In genomic region chr2:152516084-152516483, GRCm38 (mm10) we compare ENCODE assay signal across 27 mouse cellular contexts. TPM values are rescaled to one million over a fixed set of nuclear protein-coding genes. Genes with fewer than 3 reads are reported as not detected.
"Had no signal": no experiment of that assay in that cellular context is flagged by ENCODE, and none has a peak within 500 bp of the region (broad histone marks: within the 10 kb centered on the region; RNA-seq: fewer than 3 reads in every experiment).

No protein-coding gene starts in this region.

- H3K4me3 ChIP-seq: liver, embryonic 13.5 days; megakaryocyte, embryonic 14.5 days; neural tube, embryonic 12.5 days; neural tube, embryonic 15.5 days; stomach, embryonic 15.5 days had no signal

- H3K27ac ChIP-seq: liver, embryonic 13.5 days; neural tube, embryonic 12.5 days; neural tube, embryonic 15.5 days; stomach, embryonic 15.5 days had no signal

- H3K9me3 ChIP-seq: liver, embryonic 13.5 days; neural tube, embryonic 12.5 days; neural tube, embryonic 15.5 days; stomach, embryonic 15.5 days had no signal

- H3K36me3 ChIP-seq: liver, embryonic 13.5 days; neural tube, embryonic 12.5 days; neural tube, embryonic 15.5 days; stomach, embryonic 15.5 days had no signal

- H3K4me2 ChIP-seq: liver, embryonic 13.5 days; midbrain, embryonic 11.5 days; neural tube, embryonic 12.5 days; neural tube, embryonic 15.5 days; stomach, embryonic 15.5 days had no signal

- H3K27me3 ChIP-seq: liver, embryonic 13.5 days; neural tube, embryonic 12.5 days; neural tube, embryonic 15.5 days; stomach, embryonic 15.5 days had no signal

- H3K4me1 ChIP-seq: liver, embryonic 13.5 days; neural tube, embryonic 12.5 days; neural tube, embryonic 15.5 days; stomach, embryonic 15.5 days had no signal

- ATAC-seq: inflammation-experienced regulatory T-cells, adult 6 months; intestine, embryonic 16.5 days; lung, postnatal 0 days had no signal

- DNase-seq: kidney, adult 8-10 months; kidney, postnatal 14 days; kidney, postnatal 4 days; liver, embryonic 13.5 days; lung, adult 2 months; lung, postnatal 36 days; midbrain, embryonic 14.5 days; right cerebral cortex, adult 18-20 months; right cerebral cortex, postnatal 14 days; right cerebral cortex, postnatal 4 days; thymus, adult 18-20 months; thymus, postnatal 4 days had no signal

- H3K9ac ChIP-seq: liver, embryonic 13.5 days; neural tube, embryonic 12.5 days; neural tube, embryonic 15.5 days; stomach, embryonic 15.5 days had no signal

RNA-seq across cellular contexts. Expression of gene Defb28, which starts 2.0 kb away (rescaled TPM):
- total RNA-seq: layer of hippocampus, adult 18-20 months; layer of hippocampus, postnatal 14 days; left cerebral cortex, postnatal 25 days; liver, adult 2 months had no signal
- polyA plus RNA-seq: inflammation-experienced regulatory T-cells, adult 6 months; intestine, embryonic 16.5 days; limb, embryonic 11.5 days; liver, adult 2 months; liver, embryonic 13.5 days; liver, embryonic 16.5 days; lung, adult 2 months; lung, postnatal 0 days; midbrain, embryonic 11.5 days; midbrain, embryonic 14.5 days; neural tube, embryonic 12.5 days; neural tube, embryonic 15.5 days; stomach, embryonic 15.5 days; testis, adult 2 months had no signal

RNA-seq across cellular contexts. Expression of gene Defb26, which starts 4.6 kb away (rescaled TPM):
- total RNA-seq: layer of hippocampus, adult 18-20 months; layer of hippocampus, postnatal 14 days; left cerebral cortex, postnatal 25 days; liver, adult 2 months had no signal
- polyA plus RNA-seq: inflammation-experienced regulatory T-cells, adult 6 months; intestine, embryonic 16.5 days; limb, embryonic 11.5 days; liver, adult 2 months; liver, embryonic 13.5 days; liver, embryonic 16.5 days; lung, adult 2 months; lung, postnatal 0 days; midbrain, embryonic 11.5 days; midbrain, embryonic 14.5 days; neural tube, embryonic 12.5 days; neural tube, embryonic 15.5 days; stomach, embryonic 15.5 days; testis, adult 2 months had no signal

RNA-seq across cellular contexts. Expression of gene Defb29, which starts 23.8 kb away (rescaled TPM):
- total RNA-seq: layer of hippocampus, adult 18-20 months; layer of hippocampus, postnatal 14 days; left cerebral cortex, postnatal 25 days; liver, adult 2 months had no signal
- polyA plus RNA-seq: inflammation-experienced regulatory T-cells, adult 6 months; intestine, embryonic 16.5 days; limb, embryonic 11.5 days; liver, adult 2 months; liver, embryonic 13.5 days; liver, embryonic 16.5 days; lung, adult 2 months; lung, postnatal 0 days; midbrain, embryonic 11.5 days; midbrain, embryonic 14.5 days; neural tube, embryonic 12.5 days; neural tube, embryonic 15.5 days; stomach, embryonic 15.5 days; testis, adult 2 months had no signal

RNA-seq across cellular contexts. Expression of gene Defb22, which starts 26.1 kb away (rescaled TPM):
- total RNA-seq: layer of hippocampus, adult 18-20 months; layer of hippocampus, postnatal 14 days; left cerebral cortex, postnatal 25 days; liver, adult 2 months had no signal
- polyA plus RNA-seq: inflammation-experienced regulatory T-cells, adult 6 months; intestine, embryonic 16.5 days; limb, embryonic 11.5 days; liver, adult 2 months; liver, embryonic 13.5 days; liver, embryonic 16.5 days; lung, adult 2 months; lung, postnatal 0 days; midbrain, embryonic 11.5 days; midbrain, embryonic 14.5 days; neural tube, embryonic 12.5 days; neural tube, embryonic 15.5 days; stomach, embryonic 15.5 days; testis, adult 2 months had no signal

RNA-seq across cellular contexts. Expression of gene Defb20, which starts 39.2 kb away (rescaled TPM):
- total RNA-seq: layer of hippocampus, adult 18-20 months; layer of hippocampus, postnatal 14 days; left cerebral cortex, postnatal 25 days; liver, adult 2 months had no signal
- polyA plus RNA-seq: inflammation-experienced regulatory T-cells, adult 6 months; intestine, embryonic 16.5 days; limb, embryonic 11.5 days; liver, adult 2 months; liver, embryonic 13.5 days; liver, embryonic 16.5 days; lung, adult 2 months; lung, postnatal 0 days; midbrain, embryonic 11.5 days; midbrain, embryonic 14.5 days; neural tube, embryonic 12.5 days; neural tube, embryonic 15.5 days; stomach, embryonic 15.5 days had no signal
